Mouse (Mus musculus): ENCODE data around the gene Slc27a2. TPM values are rescaled to one million over a fixed set of nuclear protein-coding genes. Genes with fewer than 3 reads are reported as not detected.
"Not testable (repeated sequence)": the region's sequence is repeated elsewhere in the genome, so short reads cannot be mapped to it uniquely, and the experiment has no call there.

Gene Slc27a2
- polyA plus RNA-seq, 1 experiment, result 1.2 TPM

GRCm38 (mm10) chr2:126520828-126521227 lies 31.4 kb upstream of the Slc27a2 start:
- H3K27me3 ChIP-seq (ENCODE audit: control insufficient read depth, insufficient read depth, low read length), result no peaks in the 10 kb centered on the region
- TF ChIP-seq POLR2A (IDR thresholded peaks at IDR 0.05; ENCODE audit: control insufficient read depth, low read depth, low read length) (no peak), CTCF (IDR thresholded peaks at IDR 0.05; ENCODE audit: control insufficient read depth, insufficient read depth, insufficient replicate concordance, low read depth, low read length) (no peak)
- H3K36me3 ChIP-seq (ENCODE audit: control insufficient read depth, insufficient read depth, low read length), result no peaks in the 10 kb centered on the region
- peaks cover 2% of the 10 kb centered on the region; the same call in 1 of the 2 replicates for H3K4me1 ChIP-seq (ENCODE audit: control insufficient read depth, insufficient read depth, low read length)
- no peak overlapping the region for H3K27ac ChIP-seq (ENCODE audit: control insufficient read depth, insufficient read depth, low read depth, low read length)
- H3K4me3 ChIP-seq (ENCODE audit: control insufficient read depth, low read depth, low read length), result no peak overlapping the region

DNA sequence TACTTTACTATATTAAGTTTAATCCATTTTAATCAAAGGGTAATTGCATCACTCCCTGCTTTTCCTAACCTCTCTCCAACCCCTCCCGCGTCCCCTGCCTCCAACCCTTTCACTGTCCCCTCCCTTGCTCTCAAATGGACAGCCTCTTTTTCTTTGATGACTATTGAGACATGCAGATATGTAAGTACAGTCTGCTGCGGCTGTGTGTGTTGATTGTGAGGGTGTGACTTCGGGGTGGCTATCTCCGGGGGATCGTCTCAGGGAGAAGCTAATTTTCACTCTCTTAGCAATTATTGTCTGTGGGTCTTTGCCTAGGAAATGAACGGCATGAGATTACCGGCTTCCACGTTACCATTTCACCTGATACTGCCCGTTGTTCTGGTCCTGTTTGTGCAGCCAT lies 30.7 kb upstream of the Slc27a2 start:
- Histone ChIP-seq H3K27me3 (ENCODE audit: control insufficient read depth, insufficient read depth, low read length) (no peaks in the 10 kb centered on the region), H3K27ac (ENCODE audit: control insufficient read depth, insufficient read depth, low read depth, low read length) (no peak overlapping the region), H3K36me3 (ENCODE audit: control insufficient read depth, insufficient read depth, low read length) (no peaks in the 10 kb centered on the region), H3K4me3 (ENCODE audit: control insufficient read depth, low read depth, low read length) (no peak overlapping the region), H3K4me1 (ENCODE audit: control insufficient read depth, insufficient read depth, low read length) (peaks cover 2% of the 10 kb centered on the region; the same call in 1 of the 2 replicates)
- TF ChIP-seq CTCF (IDR thresholded peaks at IDR 0.05; ENCODE audit: control insufficient read depth, insufficient read depth, insufficient replicate concordance, low read depth, low read length) (no peak), POLR2A (IDR thresholded peaks at IDR 0.05; ENCODE audit: control insufficient read depth, low read depth, low read length) (no peak)

GRCm38 (mm10) chr2:126522056-126522455 lies 30.2 kb upstream of the Slc27a2 start:
- Histone ChIP-seq H3K27ac (ENCODE audit: control insufficient read depth, insufficient read depth, low read depth, low read length) (no peak overlapping the region), H3K4me1 (ENCODE audit: control insufficient read depth, insufficient read depth, low read length) (peaks cover 2% of the 10 kb centered on the region; the same call in 1 of the 2 replicates), H3K4me3 (ENCODE audit: control insufficient read depth, low read depth, low read length) (no peak overlapping the region), H3K36me3 (ENCODE audit: control insufficient read depth, insufficient read depth, low read length) (no peaks in the 10 kb centered on the region), H3K27me3 (ENCODE audit: control insufficient read depth, insufficient read depth, low read length) (no peaks in the 10 kb centered on the region)
- no peak for TF ChIP-seq POLR2A (IDR thresholded peaks at IDR 0.05; ENCODE audit: control insufficient read depth, low read depth, low read length)
- TF ChIP-seq CTCF (IDR thresholded peaks at IDR 0.05; ENCODE audit: control insufficient read depth, insufficient read depth, insufficient replicate concordance, low read depth, low read length), result no peak

GRCm38 (mm10) chr2:126523101-126523745 lies 29.0 kb upstream of the Slc27a2 start:
- not testable (repeated sequence) for H3K36me3 ChIP-seq (ENCODE audit: control insufficient read depth, insufficient read depth, low read length); H3K27me3 ChIP-seq (ENCODE audit: control insufficient read depth, insufficient read depth, low read length); H3K4me1 ChIP-seq (ENCODE audit: control insufficient read depth, insufficient read depth, low read length); H3K4me3 ChIP-seq (ENCODE audit: control insufficient read depth, low read depth, low read length); H3K27ac ChIP-seq (ENCODE audit: control insufficient read depth, insufficient read depth, low read depth, low read length)

- Histone ChIP-seq H3K27me3 (ENCODE audit: control insufficient read depth, insufficient read depth, low read length) (no peaks in the 10 kb centered on the region), H3K36me3 (ENCODE audit: control insufficient read depth, insufficient read depth, low read length) (no peaks in the 10 kb centered on the region), H3K27ac (ENCODE audit: control insufficient read depth, insufficient read depth, low read depth, low read length) (no peak overlapping the region), H3K4me3 (ENCODE audit: control insufficient read depth, low read depth, low read length) (no peak overlapping the region), H3K4me1 (ENCODE audit: control insufficient read depth, insufficient read depth, low read length) (peaks cover 2% of the 10 kb centered on the region; the same call in 1 of the 2 replicates)
- TF ChIP-seq CTCF (IDR thresholded peaks at IDR 0.05; ENCODE audit: control insufficient read depth, insufficient read depth, insufficient replicate concordance, low read depth, low read length) (no peak), POLR2A (IDR thresholded peaks at IDR 0.05; ENCODE audit: control insufficient read depth, low read depth, low read length) (no peak)
Observed at GRCm38 (mm10) chr2:126524271-126524670, 27.9 kb upstream of the Slc27a2 start.

GRCm38 (mm10) chr2:126527461-126527860 lies 24.7 kb upstream of the Slc27a2 start:
- H3K36me3 ChIP-seq (ENCODE audit: control insufficient read depth, insufficient read depth, low read length), result no peaks in the 10 kb centered on the region
- TF ChIP-seq POLR2A (IDR thresholded peaks at IDR 0.05; ENCODE audit: control insufficient read depth, low read depth, low read length) (no peak), CTCF (IDR thresholded peaks at IDR 0.05; ENCODE audit: control insufficient read depth, insufficient read depth, insufficient replicate concordance, low read depth, low read length) (no peak)
- H3K4me3 ChIP-seq (ENCODE audit: control insufficient read depth, low read depth, low read length), result no peak overlapping the region
- H3K27ac ChIP-seq (ENCODE audit: control insufficient read depth, insufficient read depth, low read depth, low read length), result no peak overlapping the region
- H3K27me3 ChIP-seq (ENCODE audit: control insufficient read depth, insufficient read depth, low read length), result no peaks in the 10 kb centered on the region
- H3K4me1 ChIP-seq (ENCODE audit: control insufficient read depth, insufficient read depth, low read length), result no peaks in the 10 kb centered on the region

DNA sequence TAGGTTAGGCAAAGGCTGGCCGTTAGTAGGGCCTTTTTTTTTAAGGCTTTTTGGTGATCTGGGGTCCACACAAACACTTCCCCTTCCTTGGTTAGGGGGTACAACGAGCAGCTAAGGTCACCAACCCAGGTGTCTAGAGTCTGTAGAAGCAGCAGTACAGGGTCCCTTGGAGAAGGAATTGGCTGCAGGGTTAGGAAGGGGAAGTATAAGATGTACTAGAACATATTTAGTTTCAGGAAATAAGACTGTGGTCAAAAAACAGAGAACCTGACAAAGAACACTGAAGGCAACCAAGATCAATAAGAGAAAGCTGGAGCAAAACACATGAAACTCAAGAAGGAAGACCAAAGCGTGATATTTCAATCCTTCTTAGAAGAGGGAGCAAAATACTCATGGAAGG lies 21.6 kb upstream of the Slc27a2 start:
- H3K4me1 ChIP-seq (ENCODE audit: control insufficient read depth, insufficient read depth, low read length), result no peaks in the 10 kb centered on the region
- no peak overlapping the region for H3K27ac ChIP-seq (ENCODE audit: control insufficient read depth, insufficient read depth, low read depth, low read length)
- no peaks in the 10 kb centered on the region for H3K27me3 ChIP-seq (ENCODE audit: control insufficient read depth, insufficient read depth, low read length)
- no peak for TF ChIP-seq POLR2A (IDR thresholded peaks at IDR 0.05; ENCODE audit: control insufficient read depth, low read depth, low read length)
- no peak for TF ChIP-seq CTCF (IDR thresholded peaks at IDR 0.05; ENCODE audit: control insufficient read depth, insufficient read depth, insufficient replicate concordance, low read depth, low read length)
- no peak overlapping the region for H3K4me3 ChIP-seq (ENCODE audit: control insufficient read depth, low read depth, low read length)
- no peaks in the 10 kb centered on the region for H3K36me3 ChIP-seq (ENCODE audit: control insufficient read depth, insufficient read depth, low read length)

DNA sequence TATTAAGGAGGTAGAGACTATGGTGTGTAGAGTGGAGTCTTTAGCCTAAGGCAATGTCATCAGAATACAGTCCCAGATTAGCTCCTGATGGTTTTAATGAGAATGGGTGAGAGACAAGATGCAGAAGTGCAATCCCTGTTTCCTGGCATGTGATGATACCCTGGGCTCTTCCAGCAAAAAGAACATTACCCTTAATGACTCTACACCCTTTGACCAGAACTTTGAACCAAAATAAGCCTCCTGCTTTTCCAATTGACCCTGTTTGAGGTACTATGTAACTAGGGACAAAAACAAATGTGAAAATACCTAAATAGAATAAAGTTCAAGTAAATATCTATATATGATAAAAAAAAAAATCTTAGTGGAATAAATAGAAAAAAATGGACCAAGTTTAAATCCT lies 14.6 kb upstream of the Slc27a2 start:
- H3K27ac ChIP-seq (ENCODE audit: control insufficient read depth, insufficient read depth, low read depth, low read length), result no peak overlapping the region
- no peaks in the 10 kb centered on the region for H3K4me1 ChIP-seq (ENCODE audit: control insufficient read depth, insufficient read depth, low read length)
- no peak for TF ChIP-seq POLR2A (IDR thresholded peaks at IDR 0.05; ENCODE audit: control insufficient read depth, low read depth, low read length)
- TF ChIP-seq CTCF (IDR thresholded peaks at IDR 0.05; ENCODE audit: control insufficient read depth, insufficient read depth, insufficient replicate concordance, low read depth, low read length), result no peak
- no peaks in the 10 kb centered on the region for H3K27me3 ChIP-seq (ENCODE audit: control insufficient read depth, insufficient read depth, low read length)
- H3K36me3 ChIP-seq (ENCODE audit: control insufficient read depth, insufficient read depth, low read length), result no peaks in the 10 kb centered on the region
- no peak overlapping the region for H3K4me3 ChIP-seq (ENCODE audit: control insufficient read depth, low read depth, low read length)

Measured in testis, adult 2 months (tissue).